Mouse (Mus musculus) macrophage (primary cell): ENCODE measurements around the gene Rnf213. TPM values are rescaled to one million over a fixed set of nuclear protein-coding genes. Genes with fewer than 3 reads are reported as not detected.
A peak's percentile ranks its signal among the peaks of the same experiment; 100 is the strongest.

Source experiments
- H3K27ac ChIP-seq: fragments of 350-480 bp; formaldehyde crosslinking; 2 replicates; pipeline ENCODE4 v1.9.0; 2021
- H3K36me3 ChIP-seq: fragments of 350-480 bp; formaldehyde crosslinking; 2 replicates; pipeline ENCODE4 v1.9.0; 2021; ENCODE audit errors: inconsistent target
- H3K4me3 ChIP-seq: fragments of 350-480 bp; formaldehyde crosslinking; 2 replicates; pipeline ENCODE4 v1.9.0; 2021; ENCODE audit errors: inconsistent target
- H3K79me2 ChIP-seq: fragments of 350-480 bp; formaldehyde crosslinking; 2 replicates; pipeline ENCODE4 v1.9.0; 2021; ENCODE audit errors: inconsistent target
- WGBS: methylation state at CpG from one replicate; pipeline ENCODE4 v1.1.7; 2026; ENCODE audit warnings: inconsistent platforms; ENCODE audit not compliant: missing documents; 5-methylcytosine and 5-hydroxymethylcytosine counted together
- polyA plus RNA-seq: library from polyadenylated mRNA; stranded (reverse); fragments of 250-400 nt; gene quantifications from 3 replicates; pipeline ENCODE4 v1.2.4, GENCODE M21; 2018; ENCODE audit warnings: inconsistent platforms
- total RNA-seq, 78 experiments: library from RNA; depleted of rRNA; stranded (reverse); fragments of 250-400 nt; gene quantifications; 1 replicate in 9 of 78; 2 replicates in 24 of 78; 3 replicates in 43 of 78; 4 replicates in 2 of 78; pipeline ENCODE4 v1.2.4; 2018; ENCODE audit warnings: inconsistent platforms in 56 of 78

Gene Rnf213
- 1,000 to 10,000 TPM in 24 of 26 experiments, 100 to 1,000 TPM in 2; 863 to 6,071 (median 2,924) TPM for total RNA-seq (2018; cell fraction: chromatin; rRNA removed)
- total RNA-seq (2018; cell fraction: cytosol; rRNA removed): 1,000 to 10,000 TPM in 6 of 26 experiments, 100 to 1,000 TPM in 20; 270 to 1,278 (median 522) TPM
- 1,000 to 10,000 TPM in 16 of 26 experiments, 100 to 1,000 TPM in 10; 480 to 3,234 (median 2,295) TPM for total RNA-seq (2018; cell fraction: nucleus; rRNA removed)
- 207 to 477 TPM (median 276 TPM) in 3 replicates for polyA plus RNA-seq

DNA sequence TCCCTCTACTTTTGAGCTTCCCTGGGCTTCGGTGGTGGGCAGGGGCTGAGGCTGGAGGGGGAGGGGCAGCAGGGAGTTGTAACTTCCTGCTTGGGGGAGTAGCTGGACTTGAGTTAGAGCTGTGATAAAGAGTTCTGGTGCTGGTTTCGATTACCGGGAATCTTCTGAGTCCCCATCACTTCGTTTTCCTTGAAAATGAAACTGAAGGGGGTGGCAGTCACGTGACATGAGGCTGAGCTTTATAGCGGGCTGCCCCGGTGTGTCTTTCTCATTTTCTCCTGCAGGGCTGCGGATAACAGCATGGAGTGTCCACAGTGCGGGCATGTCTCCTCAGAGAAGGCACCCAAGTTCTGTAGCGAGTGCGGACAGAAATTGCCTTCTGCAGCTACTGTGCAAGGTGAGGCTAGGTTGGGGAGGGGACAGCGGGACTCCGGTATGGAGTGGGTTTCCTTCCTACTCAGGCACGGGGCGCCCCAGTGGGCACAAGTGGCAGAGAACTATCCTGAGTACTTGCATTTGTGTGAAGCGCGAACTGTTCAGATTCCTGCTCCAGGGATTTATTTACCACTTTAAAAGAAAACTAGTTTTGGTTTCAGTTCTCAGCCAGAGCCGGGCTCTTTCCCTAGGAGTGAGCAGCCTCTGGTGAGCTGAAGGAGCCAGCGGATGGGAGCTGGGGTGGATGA, at the start of gene Rnf213:
Gene Rnf213 (plus strand): TSS at position 301 of the 683 bp plus-strand sequence.
- H3K36me3 ChIP-seq: peaks cover 27% of the 10 kb centered on the region
- H3K79me2 ChIP-seq: peaks cover 73% of the 10 kb centered on the region
- 2% methylated on average over 18 of the region's 19 CpGs for WGBS
- peak within 1 kb of the TSS; percentile 95 for H3K27ac ChIP-seq
- H3K4me3 ChIP-seq: peak within 1 kb of the TSS; percentile 98

DNA sequence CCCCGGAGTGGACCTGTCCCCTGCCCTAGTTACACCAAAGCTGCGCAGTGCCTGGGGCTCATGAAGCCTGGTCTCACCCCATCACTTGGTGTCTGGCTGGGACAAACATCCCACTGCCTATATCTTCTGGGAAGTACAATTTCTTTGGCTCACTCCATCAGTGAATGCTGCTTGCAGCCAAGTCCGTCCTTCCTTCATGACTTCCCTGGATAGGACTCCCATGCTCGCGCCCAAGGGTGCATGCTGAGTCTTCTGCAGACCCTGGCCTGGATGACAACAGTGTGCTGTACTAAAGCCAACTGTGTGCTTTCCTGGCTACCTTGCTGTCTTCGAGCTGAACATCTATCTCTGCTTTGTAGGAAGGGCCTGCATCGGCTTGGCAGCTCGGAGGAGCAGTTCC, 48.7 kb upstream of the Rnf213 start:
- WGBS: 92% methylated on average over 8 of the region's 8 CpGs
- Histone ChIP-seq H3K4me3 (no peak overlapping the region), H3K36me3 (peaks cover 37% of the 10 kb centered on the region), H3K79me2 (no peaks in the 10 kb centered on the region), H3K27ac (no peak overlapping the region)

DNA sequence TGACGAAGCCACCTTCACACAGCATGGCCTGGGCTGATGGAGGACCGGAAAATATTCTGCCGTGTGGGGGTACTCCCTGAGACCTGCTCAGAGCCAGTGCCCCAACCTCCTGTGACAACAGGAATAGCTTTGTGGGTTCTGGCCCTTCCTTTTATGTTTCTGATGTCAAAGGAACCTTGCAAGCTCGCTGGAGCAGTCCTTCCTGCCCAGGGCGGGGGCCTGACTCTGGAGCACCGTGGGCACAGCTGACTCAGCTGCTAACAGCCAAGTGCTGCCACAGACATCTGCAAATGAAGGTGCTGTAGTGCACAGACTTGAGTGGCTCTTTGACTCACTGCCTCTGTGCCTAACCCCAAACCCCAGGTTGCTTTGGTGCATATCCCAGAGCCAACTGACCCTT, 48.0 kb upstream of the Rnf213 start:
- Histone ChIP-seq H3K4me3 (no peak overlapping the region), H3K36me3 (peaks cover 43% of the 10 kb centered on the region), H3K27ac (no peak overlapping the region), H3K79me2 (no peaks in the 10 kb centered on the region)
- 27% methylated on average over 6 of the region's 6 CpGs for WGBS

DNA sequence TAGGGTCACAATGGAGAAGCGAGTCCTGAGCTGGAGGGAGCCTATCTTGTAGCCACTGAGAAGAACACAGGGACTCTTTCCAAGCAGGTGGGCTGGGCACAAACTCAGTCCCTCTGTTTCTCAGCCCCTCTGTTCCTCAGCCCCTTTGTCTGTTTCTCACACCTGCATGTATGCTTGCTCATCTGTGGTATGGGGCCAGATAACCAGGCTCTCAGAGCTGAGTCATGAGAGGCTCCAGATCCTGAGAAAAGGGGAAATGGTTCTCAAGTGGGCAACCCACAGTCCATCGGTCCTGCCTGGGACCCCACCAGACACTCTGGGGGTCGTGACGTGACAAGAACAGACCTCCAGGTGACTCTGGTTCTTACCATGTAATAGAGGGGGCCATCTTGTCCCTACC, 45.8 kb upstream of the Rnf213 start:
- no peaks in the 10 kb centered on the region; the same call in 1 of the 2 replicates for H3K79me2 ChIP-seq
- H3K27ac ChIP-seq: no peak overlapping the region
- peaks cover 57% of the 10 kb centered on the region for H3K36me3 ChIP-seq
- WGBS: 34% methylated on average over 4 of the region's 4 CpGs
- H3K4me3 ChIP-seq: no peak overlapping the region

DNA sequence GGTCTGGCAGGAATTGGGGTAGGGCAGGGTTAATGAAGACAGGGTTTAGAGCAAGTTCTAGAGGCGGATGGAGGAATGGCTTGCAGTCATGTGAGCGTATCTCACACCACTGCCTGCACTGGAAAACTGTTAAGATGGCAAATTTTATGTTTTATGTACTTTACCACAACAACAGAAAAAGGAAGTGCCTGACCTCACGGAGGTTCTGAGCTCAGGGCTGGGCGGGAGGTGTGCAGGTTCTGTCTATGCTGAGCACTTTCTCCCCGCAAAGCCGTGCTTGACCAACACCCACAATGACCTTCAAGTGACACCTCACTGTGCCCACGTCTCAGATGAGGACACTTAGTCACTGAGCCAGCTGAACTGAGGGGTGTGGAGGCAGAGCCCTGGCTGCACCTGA, 40.8 kb upstream of the Rnf213 start:
- 8% methylated on average over 7 of the region's 7 CpGs for WGBS
- H3K79me2 ChIP-seq: peaks cover 38% of the 10 kb centered on the region; the same call in 1 of the 2 replicates
- H3K4me3 ChIP-seq: no peak overlapping the region

DNA sequence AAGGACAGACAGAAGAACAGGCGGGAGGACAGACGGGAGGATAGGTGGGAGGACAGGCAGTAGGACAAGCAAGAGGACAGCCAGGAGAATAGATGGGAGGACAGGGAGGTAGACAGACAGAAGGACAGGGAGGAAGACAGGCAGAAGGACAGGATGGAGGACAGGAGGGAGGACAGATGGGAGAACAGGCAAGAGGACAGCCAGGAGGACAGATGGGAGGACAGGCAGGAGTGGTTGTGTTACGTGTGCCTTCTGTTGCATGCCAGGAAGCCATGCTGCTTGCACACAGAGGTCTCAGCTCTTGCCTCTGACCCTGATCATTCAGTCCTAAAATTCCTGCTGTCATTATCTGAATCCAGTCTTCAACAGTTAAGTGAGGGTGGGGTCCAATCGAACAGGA, 39.0 kb upstream of the Rnf213 start:
- Histone ChIP-seq H3K27ac (peak overlapping the region; percentile 95), H3K4me3 (0 out of 2 replicates have a peak overlapping the region, but pooled peaks have one; percentile 78), H3K79me2 (peaks cover 55% of the 10 kb centered on the region; the same call in 1 of the 2 replicates), H3K36me3 (peaks cover 37% of the 10 kb centered on the region)
- WGBS: 85% methylated on average over 3 of the region's 4 CpGs

More for the DNA sequence above, 40.8 kb upstream of the Rnf213 start:
- Histone ChIP-seq H3K36me3 (peaks cover 37% of the 10 kb centered on the region), H3K27ac (peak overlapping the region; percentile 85)

DNA sequence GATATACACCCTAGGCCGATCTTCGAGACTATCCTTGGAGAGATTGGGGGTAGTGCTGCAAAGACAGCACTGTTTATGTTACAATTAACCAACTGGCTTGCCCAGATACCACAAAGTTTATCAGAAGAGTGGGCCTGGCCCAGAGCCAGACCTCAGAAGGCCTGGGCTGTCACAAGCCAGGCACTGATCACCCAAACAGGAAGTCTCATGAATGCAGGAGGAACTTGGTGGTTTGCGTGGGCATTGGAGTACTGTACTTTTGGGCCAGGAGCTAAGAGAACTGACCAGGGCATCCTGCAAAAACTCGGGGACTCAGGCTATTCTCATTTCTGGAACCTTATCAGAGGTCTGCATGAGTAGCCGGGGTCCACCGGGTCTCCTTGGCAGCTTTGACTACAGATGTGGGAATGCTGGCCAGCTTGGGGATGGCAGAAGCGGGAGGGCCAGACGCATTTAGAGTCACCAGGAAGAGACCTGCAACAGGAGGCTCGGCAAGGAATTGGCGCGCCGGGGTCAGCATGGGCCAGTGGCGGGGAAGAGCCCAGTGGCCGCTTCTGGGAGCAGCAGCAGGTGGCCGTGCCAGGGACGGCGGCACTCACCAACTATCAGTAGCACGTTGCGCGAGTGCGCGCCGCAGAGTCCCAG, 38.0 kb upstream of the Rnf213 start:
- Histone ChIP-seq H3K27ac (peak overlapping the region; percentile 95), H3K4me3 (peak overlapping the region; percentile 78), H3K79me2 (peaks cover 65% of the 10 kb centered on the region; the same call in 1 of the 2 replicates), H3K36me3 (peaks cover 37% of the 10 kb centered on the region)
- WGBS: under 1% methylated on average over 23 of the region's 23 CpGs

DNA sequence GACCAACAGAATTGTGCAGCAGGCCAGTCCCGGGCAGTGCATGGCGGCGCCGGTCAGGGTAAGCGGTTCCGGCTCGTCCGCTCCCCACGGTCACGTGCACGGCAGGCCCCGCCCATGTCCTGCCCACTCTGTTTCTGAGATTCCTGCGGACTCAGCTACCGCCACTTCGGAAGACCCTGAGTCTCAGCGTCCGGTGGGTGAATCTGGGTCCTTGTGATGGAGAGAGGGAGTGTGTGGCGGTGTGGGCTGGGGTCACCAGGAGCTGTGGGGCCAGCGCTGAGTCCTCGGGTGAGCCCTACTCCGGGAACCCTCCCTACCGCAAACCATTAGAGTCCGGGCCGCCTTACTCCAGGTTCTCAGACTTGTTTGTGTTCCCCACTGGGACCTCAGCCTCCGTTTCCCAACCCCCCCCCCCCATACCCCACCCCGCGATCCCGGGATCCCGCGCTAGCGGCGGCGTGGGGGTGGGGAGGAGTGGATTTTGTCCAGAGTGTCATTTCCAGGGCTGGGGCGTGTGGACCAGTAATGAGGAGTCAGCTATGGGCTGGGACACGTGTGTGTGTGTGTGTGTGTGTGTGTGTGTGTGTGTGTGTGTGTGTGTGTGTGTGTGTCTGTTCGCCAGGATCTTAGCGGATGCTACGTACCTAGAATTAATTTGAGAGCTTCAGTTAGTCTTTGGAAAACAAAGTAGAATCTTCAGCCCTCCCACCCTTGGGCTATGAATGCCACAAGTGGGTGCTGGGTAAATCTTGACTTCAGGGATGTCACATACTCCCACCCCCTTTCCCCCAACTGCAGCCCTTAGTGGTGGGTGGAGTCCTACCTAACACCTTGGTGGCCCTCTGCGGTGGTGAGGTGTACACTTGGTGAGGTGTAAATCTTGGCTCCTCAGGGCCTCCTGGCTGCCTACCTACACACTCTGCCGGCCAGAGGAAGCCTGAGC, 37.2 kb upstream of the Rnf213 start, which contains the start of the genes Sgsh and Slc26a11:
Gene Sgsh (minus strand): TSS at position 94 of the 943 bp plus-strand sequence.
Gene Slc26a11 (plus strand): TSS at position 115 of the 943 bp plus-strand sequence.
- Histone ChIP-seq H3K4me3 (peak within 1 kb of the TSS; percentile 78), H3K27ac (peak within 1 kb of the TSS; percentile 95), H3K36me3 (peaks cover 36% of the 10 kb centered on the region), H3K79me2 (peaks cover 73% of the 10 kb centered on the region; the same call in 1 of the 2 replicates)
- 4% methylated on average over 29 of the region's 40 CpGs for WGBS

DNA sequence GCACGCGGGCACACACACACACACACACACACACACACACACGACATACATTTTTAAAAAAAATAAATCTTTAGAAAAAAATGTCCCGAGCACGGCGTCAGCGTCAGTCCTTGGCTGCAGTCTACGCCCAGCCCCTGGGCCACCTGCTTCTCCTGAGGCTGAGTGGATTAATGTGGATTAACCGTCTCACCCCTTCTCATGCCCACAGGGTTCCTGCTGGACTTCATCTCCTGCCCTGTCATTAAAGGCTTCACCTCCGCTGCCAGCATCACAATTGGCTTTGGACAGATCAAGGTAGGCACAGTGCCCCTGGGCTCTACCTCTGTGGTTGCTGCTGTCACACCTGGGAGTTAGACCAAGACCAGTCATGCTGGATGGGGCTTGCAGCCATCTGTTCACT, 33.8 kb upstream of the Rnf213 start:
- H3K36me3 ChIP-seq: peaks cover 59% of the 10 kb centered on the region
- peaks cover 58% of the 10 kb centered on the region; the same call in 1 of the 2 replicates for H3K79me2 ChIP-seq
- no peak overlapping the region for H3K27ac ChIP-seq
- H3K4me3 ChIP-seq: no peak overlapping the region
- 99% methylated on average over 9 of the region's 10 CpGs for WGBS

DNA sequence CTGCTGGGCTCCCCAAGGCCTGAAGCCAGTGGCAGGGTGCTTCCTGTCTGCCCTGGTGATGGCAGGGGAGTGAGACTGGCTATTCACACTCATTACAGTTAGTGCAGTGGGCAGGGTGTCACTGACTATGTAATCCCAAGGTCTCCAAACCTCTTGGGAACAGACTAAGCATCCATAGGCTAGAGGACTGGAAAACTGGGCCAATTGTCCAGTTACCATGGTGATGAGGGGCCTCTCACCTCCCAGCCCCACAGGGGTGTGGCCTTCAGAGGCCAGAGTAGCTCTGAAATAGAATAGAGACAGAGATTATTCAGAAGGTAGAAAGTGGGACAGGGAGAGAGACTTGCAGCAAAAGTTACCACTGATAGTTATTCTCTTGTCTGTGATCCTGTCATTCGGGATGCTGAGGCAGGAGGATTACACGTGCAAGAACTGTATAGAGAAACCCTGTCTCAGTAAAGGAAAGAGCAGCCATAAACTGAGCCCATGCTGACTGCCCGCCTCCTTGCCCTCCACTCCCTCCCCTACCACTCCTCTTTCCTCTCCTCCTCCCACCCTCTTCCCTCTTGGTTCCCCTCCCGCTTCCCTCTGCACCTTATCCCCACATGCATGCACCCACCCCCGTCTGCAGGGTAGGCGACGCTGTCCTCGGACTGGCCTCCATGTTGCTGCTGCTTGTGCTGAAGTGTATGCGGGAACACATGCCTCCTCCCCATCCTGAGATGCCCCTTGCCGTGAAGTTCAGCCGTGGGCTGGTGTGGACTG, 29.9 kb upstream of the Rnf213 start:
- H3K4me3 ChIP-seq: no peak overlapping the region
- 52% methylated on average over 10 of the region's 11 CpGs for WGBS

DNA sequence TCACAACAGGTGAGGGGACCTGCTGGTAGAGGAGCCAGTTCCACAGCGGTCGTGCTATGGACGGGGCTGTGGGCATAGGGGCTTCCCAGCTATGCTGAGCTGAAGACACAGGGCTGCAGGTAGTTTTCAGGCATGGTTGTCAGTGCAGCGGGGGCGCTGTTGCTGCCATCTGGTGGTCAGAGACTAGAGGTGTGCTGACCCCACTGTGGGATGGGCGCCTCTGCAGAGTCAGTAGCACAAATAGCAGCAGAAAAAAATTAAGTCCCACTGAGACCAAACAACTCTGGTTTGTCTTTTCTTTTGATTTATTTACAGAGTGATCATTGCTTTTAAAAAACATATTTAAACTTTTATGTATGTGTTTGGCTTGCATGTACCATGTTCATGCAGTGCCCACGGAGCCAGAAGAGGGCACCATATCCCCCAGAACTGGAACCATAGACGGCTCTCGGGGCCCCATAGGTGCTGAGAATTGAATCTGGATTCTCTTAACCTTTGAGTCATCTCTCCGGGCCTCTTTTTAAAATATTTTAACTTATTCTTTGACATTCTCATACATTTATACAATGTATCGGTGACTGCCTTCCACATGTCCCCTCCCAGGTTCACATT, 29.3 kb upstream of the Rnf213 start:
- Histone ChIP-seq H3K4me3 (no peak overlapping the region), H3K27ac (no peak overlapping the region), H3K79me2 (peaks cover 23% of the 10 kb centered on the region; the same call in 1 of the 2 replicates), H3K36me3 (peaks cover 88% of the 10 kb centered on the region)
- 36% methylated on average over 11 of the region's 11 CpGs for WGBS

More for the DNA sequence above, 29.9 kb upstream of the Rnf213 start:
- Histone ChIP-seq H3K27ac (no peak overlapping the region), H3K36me3 (peaks cover 88% of the 10 kb centered on the region), H3K79me2 (peaks cover 29% of the 10 kb centered on the region; the same call in 1 of the 2 replicates)

DNA sequence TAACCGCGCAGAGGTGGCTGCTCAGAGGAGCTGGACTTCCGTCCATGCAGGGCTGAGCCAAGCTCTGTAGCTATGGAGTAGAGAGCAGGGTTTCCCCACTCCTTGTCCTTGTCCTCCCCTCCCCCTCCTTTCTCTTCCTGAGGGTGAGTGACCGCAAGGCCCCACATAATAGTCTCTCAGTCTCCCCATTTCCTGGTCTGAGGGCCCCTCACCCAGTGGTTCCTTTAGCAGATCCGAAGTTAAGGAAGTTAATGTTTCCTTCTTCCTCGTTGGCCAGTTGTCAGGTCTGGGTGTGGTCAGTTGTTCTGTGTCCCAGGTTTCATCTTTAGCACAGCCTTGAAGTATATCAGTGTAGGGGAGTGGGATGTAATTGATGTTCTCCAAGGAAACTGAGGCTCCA, 17.5 kb upstream of the Rnf213 start:
- WGBS: 24% methylated on average over 4 of the region's 6 CpGs
- Histone ChIP-seq H3K36me3 (peaks cover 60% of the 10 kb centered on the region), H3K4me3 (no peak overlapping the region), H3K27ac (no peak overlapping the region), H3K79me2 (no peaks in the 10 kb centered on the region)

DNA sequence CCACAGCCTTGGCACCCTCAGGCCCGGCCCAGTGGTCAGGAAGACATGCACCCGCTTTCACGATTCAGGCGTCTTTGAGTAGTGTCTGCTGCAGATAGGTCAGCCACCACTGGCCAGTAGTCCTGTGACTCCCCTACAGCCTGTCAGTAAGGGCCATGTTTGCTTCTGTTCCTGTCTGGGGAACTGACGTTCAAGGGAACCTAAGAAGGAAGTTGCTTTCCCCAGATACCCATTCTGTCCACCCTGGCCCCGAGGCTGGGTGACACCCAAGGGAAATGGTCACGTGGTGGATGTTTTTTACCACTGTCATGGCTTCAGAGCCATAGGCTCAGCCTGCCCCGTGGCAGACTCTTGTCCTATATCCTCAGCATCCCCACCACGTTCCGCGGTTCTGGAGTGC, 15.6 kb upstream of the Rnf213 start:
- 54% methylated on average over 11 of the region's 11 CpGs for WGBS
- Histone ChIP-seq H3K4me3 (no peak overlapping the region), H3K36me3 (peaks cover 46% of the 10 kb centered on the region), H3K79me2 (no peaks in the 10 kb centered on the region), H3K27ac (peak overlapping the region; percentile 50)
